Mouse (Mus musculus) brain, embryonic 14.5 days (tissue): ENCODE measurements at regions not wholly inside any gene's neighbourhood (a gene's known extent, or its start where the extent isn't known, plus 50 kb on each side); places are given as distances from the start of the nearest gene placed in this dataset.
A peak's percentile ranks its signal among the peaks of the same experiment; 100 is the strongest.

Source experiments
- DNase-seq: peaks from one replicate; pipeline ENCODE4 v3.0.0-alpha.2; 2011; ENCODE audit warnings: low read depth
- CTCF ChIP-seq: fragments of 200-500 bp; IDR thresholded peaks from 2 replicates; pipeline ENCODE4 v1.5.1; 2012; ENCODE audit warnings: inconsistent platforms, mild to moderate bottlenecking, moderate library complexity, borderline replicate concordance; ENCODE audit not compliant: insufficient read depth, insufficient read length; ENCODE audit errors: extremely low read depth
- POLR2A ChIP-seq: fragments of 200-500 bp; IDR thresholded peaks from 2 replicates; pipeline ENCODE4 v1.6.1; 2012; ENCODE audit warnings: mild to moderate bottlenecking, inconsistent platforms, borderline replicate concordance; ENCODE audit not compliant: poor library complexity, insufficient read depth, insufficient read length, severe bottlenecking; ENCODE audit errors: extremely low read depth

GRCm38 (mm10) chr1:126992441-126992840 is 161.8 kb upstream of the Nckap5 start:
- no peak for TF ChIP-seq POLR2A
- TF ChIP-seq CTCF, result no peak
- peak; percentile 83 for DNase-seq

GRCm38 (mm10) chr1:126982805-126983204 is 152.2 kb upstream of the Nckap5 start:
- TF ChIP-seq CTCF (no peak), POLR2A (no peak)
- no peak for DNase-seq

GRCm38 (mm10) chr1:126980311-126980710 is 149.7 kb upstream of the Nckap5 start:
- no peak for DNase-seq
- TF ChIP-seq CTCF (no peak), POLR2A (no peak)

- TF ChIP-seq POLR2A, result no peak
- TF ChIP-seq CTCF, result no peak
- no peak for DNase-seq
These were observed 143.3 kb upstream of the Nckap5 start for GRCm38 (mm10) chr1:126973871-126974270.

- peak; percentile 37 for DNase-seq
- TF ChIP-seq POLR2A (no peak), CTCF (no peak)
These were observed 141.3 kb upstream of the Nckap5 start for GRCm38 (mm10) chr1:126971777-126972421.

- TF ChIP-seq POLR2A (no peak), CTCF (no peak)
- no peak for DNase-seq
These were observed 140.5 kb upstream of the Nckap5 start for GRCm38 (mm10) chr1:126971118-126971517.

GRCm38 (mm10) chr1:126966394-126966793 is 135.8 kb upstream of the Nckap5 start:
- TF ChIP-seq POLR2A (no peak), CTCF (peak; percentile 26; the same call in 1 of the 2 replicates)
- DNase-seq, result no peak

- peak; percentile 55 for DNase-seq
- TF ChIP-seq POLR2A, result no peak
- no peak for TF ChIP-seq CTCF
These were observed 125.5 kb upstream of the Nckap5 start for GRCm38 (mm10) chr1:126955839-126956720.

GRCm38 (mm10) chr1:126947860-126948259 is 117.3 kb upstream of the Nckap5 start:
- no peak for DNase-seq
- TF ChIP-seq POLR2A, result no peak
- peak; percentile 11; the same call in 1 of the 2 replicates for TF ChIP-seq CTCF

- no peak for DNase-seq
- no peak for TF ChIP-seq POLR2A
- no peak for TF ChIP-seq CTCF
These were observed 102.1 kb upstream of the Nckap5 start for GRCm38 (mm10) chr1:126932658-126933057.

- DNase-seq, result peak; percentile 93
- TF ChIP-seq CTCF (peak; percentile 93), POLR2A (no peak)
These were observed 101.2 kb upstream of the Nckap5 start for GRCm38 (mm10) chr1:126931754-126932153.
